Mouse (Mus musculus) urinary bladder, postnatal 14 days (tissue): ENCODE measurements at regions not wholly inside any gene's neighbourhood (a gene's known extent, or its start where the extent isn't known, plus 50 kb on each side); places are given as distances from the start of the nearest gene placed in this dataset.
"Not testable (repeated sequence)": the region's sequence is repeated elsewhere in the genome, so short reads cannot be mapped to it uniquely, and the experiment has no call there.

Experiments used
- DNase-seq: peaks from one replicate; pipeline ENCODE4 v3.0.0; 2021; ENCODE audit warnings: low spot score

DNA sequence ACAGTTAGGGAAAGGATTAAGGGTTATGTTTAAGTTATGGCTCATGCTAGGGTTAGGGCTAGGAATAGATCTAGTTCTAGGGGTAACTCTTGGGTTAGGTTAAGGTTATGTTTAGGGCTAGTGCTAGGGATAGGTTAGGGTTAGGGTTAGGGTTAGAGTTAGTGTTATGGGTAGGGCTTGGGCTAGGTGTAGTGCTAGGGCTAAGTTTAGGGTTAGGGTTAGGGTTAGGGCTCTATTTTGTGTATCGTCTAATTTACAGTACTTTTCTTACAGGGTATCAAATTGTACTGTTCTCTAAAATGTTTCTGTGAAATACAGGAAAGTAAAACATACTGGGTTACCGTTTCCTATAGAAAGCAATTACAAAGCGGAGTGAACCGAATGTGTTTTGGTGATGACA is 64.8 kb downstream of the Ptchd3 start:
- no peak for DNase-seq

DNA sequence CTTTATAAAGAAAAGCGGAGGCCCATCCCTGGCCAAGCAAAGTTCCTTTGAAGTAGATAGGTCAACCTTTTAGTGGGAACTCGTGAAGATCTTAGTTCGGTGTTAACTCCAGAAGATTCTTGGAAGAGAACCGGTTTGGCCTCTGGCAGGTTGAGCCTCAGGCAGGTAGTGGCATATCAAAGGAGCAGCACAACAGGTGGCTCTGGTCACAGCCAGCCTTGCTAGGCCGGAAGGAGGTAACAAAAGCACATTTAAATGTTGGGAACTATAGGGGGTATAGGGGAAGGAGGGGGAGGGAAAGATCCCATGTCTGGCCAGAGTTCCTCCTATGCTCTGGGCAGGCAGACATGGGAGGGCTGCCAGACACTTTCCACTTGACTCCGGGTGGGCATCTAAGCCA is 74.3 kb downstream of the Ptchd3 start:
- not testable (repeated sequence) for DNase-seq

GRCm38 (mm10) chr11:121924631-121925030 is 94.6 kb downstream of the Ptchd3 start:
- not testable (repeated sequence) for DNase-seq

- not testable (repeated sequence) for DNase-seq
Measured at GRCm38 (mm10) chr11:121925043-121925442, 95.0 kb downstream of the Ptchd3 start.

DNA sequence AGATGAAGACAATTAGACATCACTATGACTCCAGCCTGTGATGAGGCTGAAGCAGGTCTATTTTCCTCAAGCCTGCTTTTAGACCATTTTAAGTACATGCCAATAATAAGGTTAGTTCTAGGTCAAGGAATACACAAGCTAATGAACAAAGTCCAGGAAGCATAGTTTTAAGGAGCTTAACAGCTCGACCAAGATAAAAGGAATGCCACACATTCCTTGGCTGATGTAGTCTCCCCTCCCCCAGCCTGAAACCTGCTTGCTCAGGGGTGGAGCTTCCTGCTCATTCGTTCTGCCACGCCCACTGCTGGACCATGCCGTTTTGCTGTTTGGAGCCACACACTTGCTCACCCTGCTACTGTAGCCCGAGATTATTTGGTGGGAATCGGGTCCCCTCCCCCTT is 121.7 kb downstream of the Ptchd3 start:
- peak; percentile 4 for DNase-seq

DNA sequence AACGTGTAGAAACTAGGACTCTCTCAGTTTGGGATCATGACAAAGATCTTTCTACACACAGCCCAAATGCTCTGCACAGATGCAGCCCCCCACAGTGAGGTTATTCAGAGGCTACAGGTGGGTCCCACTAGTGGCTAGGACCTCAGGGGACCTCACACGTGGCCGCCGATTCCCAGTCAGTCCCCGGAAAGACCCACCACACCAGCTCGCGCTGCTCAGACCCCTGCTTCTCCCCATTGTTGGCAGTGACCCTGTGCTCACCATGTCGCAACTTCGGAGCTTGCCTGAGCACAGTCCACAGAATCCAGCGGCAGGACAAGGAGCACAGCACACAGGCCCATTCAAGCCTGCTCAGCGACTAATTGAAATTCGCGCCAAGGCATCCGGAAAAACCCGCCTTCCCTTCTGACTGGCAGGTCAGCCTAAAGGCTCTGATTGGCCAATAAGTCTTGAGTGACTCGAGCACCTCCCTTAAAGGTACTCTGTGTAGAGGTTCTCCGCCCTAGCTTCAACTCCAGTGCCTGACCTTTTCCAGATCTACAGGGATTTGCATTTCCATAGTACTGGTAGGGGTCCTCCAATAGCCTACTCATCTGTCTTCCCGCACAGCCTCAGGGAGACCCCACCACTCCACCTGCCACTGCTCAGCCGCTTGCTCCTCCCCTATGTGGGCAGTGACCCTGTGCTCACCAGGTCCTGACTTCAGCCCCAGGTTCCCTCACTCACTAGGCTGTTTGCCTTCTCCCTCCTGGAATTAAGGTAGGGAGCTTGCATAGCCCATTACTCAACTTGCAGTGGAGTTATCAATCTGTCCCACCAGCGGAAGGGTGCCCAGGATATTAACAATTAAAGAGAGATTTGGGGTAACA is 126.6 kb downstream of the Ptchd3 start:
- DNase-seq = not testable (repeated sequence)

DNA sequence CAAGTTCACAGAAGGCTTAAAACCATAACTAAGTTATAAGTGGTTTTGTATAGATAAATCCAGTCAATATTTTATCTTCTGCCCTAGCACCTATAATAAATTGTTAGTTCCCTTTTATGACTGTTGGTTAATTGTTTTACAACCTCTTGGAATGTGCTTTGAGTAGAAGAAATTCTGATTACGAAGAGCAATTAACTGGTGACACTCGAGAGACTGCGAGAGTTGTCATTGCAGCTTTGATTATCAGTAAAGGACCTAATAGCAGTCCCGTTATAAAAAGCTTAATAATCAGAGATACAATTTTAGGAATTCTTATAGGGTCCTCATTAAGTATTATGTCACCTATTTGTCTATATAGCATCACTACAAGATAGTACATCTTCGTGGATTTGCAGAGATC is 128.7 kb downstream of the Ptchd3 start:
- DNase-seq = not testable (repeated sequence)

- DNase-seq = not testable (repeated sequence)
Measured at GRCm38 (mm10) chr11:121964111-121964510, 134.1 kb downstream of the Ptchd3 start.

DNA sequence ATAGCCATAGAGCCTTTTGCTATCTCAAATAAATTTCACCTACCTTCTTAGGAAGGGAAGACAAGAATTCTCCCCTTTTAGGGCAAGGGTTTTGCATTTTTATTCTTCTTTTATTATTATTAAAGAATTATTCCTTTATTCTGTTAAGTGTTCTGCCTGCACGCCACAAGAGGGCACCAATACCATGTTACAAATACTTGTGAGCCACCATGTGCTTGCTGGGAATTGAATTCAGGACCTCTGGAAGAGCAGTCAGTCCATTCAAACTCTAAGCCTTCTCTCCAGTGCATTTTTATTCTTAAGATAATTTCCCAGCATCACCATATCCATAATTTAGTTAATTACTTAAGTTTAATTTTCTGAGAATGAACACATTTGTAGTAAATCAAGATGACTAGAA is 135.9 kb downstream of the Ptchd3 start:
- not testable (repeated sequence) for DNase-seq
